Mouse (Mus musculus) spleen, postnatal 36 days (tissue): ENCODE measurements at regions not wholly inside any gene's neighbourhood (a gene's known extent, or its start where the extent isn't known, plus 50 kb on each side); places are given as distances from the start of the nearest gene placed in this dataset.
A peak's percentile ranks its signal among the peaks of the same experiment; 100 is the strongest.

Source experiments
- DNase-seq, 2 experiments: peaks; one replicate each; pipeline ENCODE4 v3.0.0; 2022; ENCODE audit warnings: low spot score in 2 of 2, mixed read lengths in 1 of 2

- no peak for DNase-seq
Measured at GRCm38 (mm10) chrX:12888708-12889481, 127.0 kb upstream of the Med14 start.

- DNase-seq = no peak
Measured at GRCm38 (mm10) chrX:12888010-12888707, 126.3 kb upstream of the Med14 start.

- DNase-seq = no peak
Measured at GRCm38 (mm10) chrX:12887516-12887915, 125.6 kb upstream of the Med14 start.

- DNase-seq = no peak
Measured at GRCm38 (mm10) chrX:12886160-12887048, 124.5 kb upstream of the Med14 start.

GRCm38 (mm10) chrX:12879233-12879632 lies 117.4 kb upstream of the Med14 start:
- DNase-seq = no peak

- DNase-seq = no peak
Measured at GRCm38 (mm10) chrX:12877506-12877905, 115.6 kb upstream of the Med14 start.

GRCm38 (mm10) chrX:12873698-12874144 lies 111.8 kb upstream of the Med14 start:
- DNase-seq = peak; percentile 42 to 50

GRCm38 (mm10) chrX:12873230-12873629 lies 111.4 kb upstream of the Med14 start:
- no peak for DNase-seq

GRCm38 (mm10) chrX:12866885-12867498 lies 105.1 kb upstream of the Med14 start:
- DNase-seq = no peak

- no peak for DNase-seq
Measured at GRCm38 (mm10) chrX:12866176-12866575, 104.3 kb upstream of the Med14 start.

GRCm38 (mm10) chrX:12860168-12860567 lies 98.3 kb upstream of the Med14 start:
- DNase-seq = no peak

- no peak for DNase-seq
Measured at GRCm38 (mm10) chrX:12858757-12859156, 96.9 kb upstream of the Med14 start.

GRCm38 (mm10) chrX:12857881-12858755 lies 96.2 kb upstream of the Med14 start:
- DNase-seq = peak; percentile 19 to 20

GRCm38 (mm10) chrX:12855425-12855824 lies 93.6 kb upstream of the Med14 start:
- no peak for DNase-seq

GRCm38 (mm10) chrX:12851684-12852083 lies 89.8 kb upstream of the Med14 start:
- peak; percentile 11 to 34 for DNase-seq

GRCm38 (mm10) chrX:12844431-12844830 lies 82.6 kb upstream of the Med14 start:
- no peak for DNase-seq

- DNase-seq = no peak
Measured at GRCm38 (mm10) chrX:12841021-12841325, 79.1 kb upstream of the Med14 start.

- DNase-seq = peak; percentile 29 to 32
Measured at GRCm38 (mm10) chrX:12840160-12841020, 78.5 kb upstream of the Med14 start.

- peak; percentile 50 to 62 for DNase-seq
Measured at GRCm38 (mm10) chrX:12839406-12840159, 77.7 kb upstream of the Med14 start.
